In genomic region chr5:64102717-64103075, GRCm38 (mm10) we compare ENCODE assay signal across 12 mouse cellular contexts. TPM values are rescaled to one million over a fixed set of nuclear protein-coding genes. Genes with fewer than 3 reads are reported as not detected.
DNase-seq lines count a peak whose midpoint lies in the region; ATAC-seq and TF ChIP-seq lines count a peak whose summit lies in the region.
"Had no signal": no experiment of that assay in that cellular context is flagged by ENCODE, and none has a peak within 500 bp of the region (broad histone marks: within the 10 kb centered on the region; RNA-seq: fewer than 3 reads in every experiment).

No protein-coding gene starts in this region.

- peaks cover 9% of the 10 kb centered on the region; the same call in 1 of the 2 replicates for H3K36me3 ChIP-seq in lung, postnatal 0 days (ENCODE audit: insufficient read depth, low read length)
- H3K36me3 ChIP-seq in heart, adult 2 months (ENCODE audit: control insufficient read depth, insufficient read depth, low read length): no peaks in the 10 kb centered on the region

- H3K4me1 ChIP-seq in lung, postnatal 0 days (ENCODE audit: insufficient read depth, low read depth, low read length): no peaks in the 10 kb centered on the region
- H3K4me1 ChIP-seq in heart, adult 2 months (ENCODE audit: control insufficient read depth, insufficient read depth, low read length): no peaks in the 10 kb centered on the region
- H3K4me1 ChIP-seq: limb, embryonic 10.5 days had no signal

- WGBS in lung, postnatal 0 days: 63% methylated on average over 7 of the region's 7 CpGs
- 60% methylated on average over 7 of the region's 7 CpGs for WGBS in heart, adult 2 months

- H3K9ac ChIP-seq in lung, postnatal 0 days (replicated peaks; ENCODE audit: low read depth): no peak overlapping the region
- H3K9ac ChIP-seq in heart, adult 2 months (ENCODE audit: low read depth, low read length): no peak overlapping the region

- no peak for DNase-seq in lung, postnatal 0 days (ENCODE audit: low spot score)
- DNase-seq in lung, postnatal 36 days: no peak
- DNase-seq in induced T-regulatory cell, adult 2 months (ENCODE audit: low read depth): peak; percentile 59
- DNase-seq in thymus, postnatal 4 days: peak; percentile 32
- DNase-seq in heart, adult 2 months: no peak
- DNase-seq in layer of hippocampus, postnatal 25 days (ENCODE audit: extremely low spot score in 1 of 2, low spot score in 1 of 2): no peak
- no peak for DNase-seq in left cerebral cortex, adult 18-20 months (ENCODE audit: low spot score in 2 of 2)
- DNase-seq: cerebellum, postnatal 14 days; kidney, adult 18-20 months had no signal

- no peak overlapping the region for H3K4me2 ChIP-seq in lung, postnatal 0 days (replicated peaks; ENCODE audit: low read depth, low read length)

- intact Hi-C loops in heart, adult 2 months (cut with DNase I): no loop called here

- TF ChIP-seq EP300 in lung, postnatal 0 days (IDR thresholded peaks at IDR 0.05): no peak
- TF ChIP-seq EP300 in heart, adult 2 months (IDR thresholded peaks at IDR 0.05; ENCODE audit: insufficient read depth, low read depth, low read length): no peak

- TF ChIP-seq POLR2A in heart, adult 2 months (IDR thresholded peaks at IDR 0.05; ENCODE audit: insufficient read depth, low read depth, low read length): no peak

- H3K27me3 ChIP-seq in lung, postnatal 0 days (replicated peaks; ENCODE audit: insufficient read depth, low read length): no peaks in the 10 kb centered on the region
- no peaks in the 10 kb centered on the region for H3K27me3 ChIP-seq in heart, adult 2 months (ENCODE audit: control insufficient read depth, insufficient read depth, low read length)

- ATAC-seq in lung, postnatal 0 days: peak; percentile 9; the same call in 1 of the 2 replicates
- ATAC-seq in megakaryocyte progenitor cell, adult 5-6 weeks (replicated peaks; ENCODE audit: poor library complexity): peak; percentile 83

- H3K4me3 ChIP-seq in lung, postnatal 0 days (ENCODE audit: low read depth, low read length): no peak overlapping the region
- no peak overlapping the region for H3K4me3 ChIP-seq in heart, adult 2 months
- H3K4me3 ChIP-seq: hindbrain, embryonic 10.5 days; limb, embryonic 10.5 days had no signal

- no peak for TF ChIP-seq CTCF in lung, postnatal 0 days (IDR thresholded peaks at IDR 0.05)
- no peak for TF ChIP-seq CTCF in heart, adult 2 months (IDR thresholded peaks at IDR 0.05)

- no peaks in the 10 kb centered on the region for H3K79me2 ChIP-seq in heart, adult 2 months (replicated peaks; ENCODE audit: control insufficient read depth, insufficient read depth, low read length)

- no peak overlapping the region for H3K27ac ChIP-seq in lung, postnatal 0 days (ENCODE audit: low read length)
- no peak overlapping the region for H3K27ac ChIP-seq in heart, adult 2 months
- H3K27ac ChIP-seq: hindbrain, embryonic 10.5 days; limb, embryonic 10.5 days had no signal

- no peaks in the 10 kb centered on the region for H3K9me3 ChIP-seq in lung, postnatal 0 days (ENCODE audit: low read length)
- H3K9me3 ChIP-seq: hindbrain, embryonic 10.5 days; limb, embryonic 10.5 days had no signal

RNA-seq across cellular contexts. Expression of gene Pgm2, which starts 9.9 kb away (rescaled TPM):
- polyA plus RNA-seq in lung, postnatal 0 days (2015; fragmentation: Nextera tagmentation; extraction: Ambion mirVana): 27.0 and 28.3 TPM in 2 replicates
- 40.1 and 40.7 TPM in 2 replicates for total RNA-seq in megakaryocyte progenitor cell, adult 5-6 weeks (2015)
- total RNA-seq in megakaryocyte progenitor cell, adult 5-6 weeks (2017): 32.9 and 35.2 TPM in 2 replicates
- total RNA-seq in heart, adult 2 months (2021): 1 to 10 TPM; 5.4 to 6.4 TPM
- 3.4 and 5.6 TPM in 2 replicates for polyA plus RNA-seq in heart, adult 2 months (2012; rRNA removed)
- 10 to 100 TPM; 10.8 to 11.4 TPM for total RNA-seq in layer of hippocampus, postnatal 25 days (2021)
- 10 to 100 TPM in 1 of 2 experiments, 1 to 10 TPM in 1; 9.7 to 12.4 TPM for total RNA-seq in left cerebral cortex, adult 18-20 months (2021)

RNA-seq across cellular contexts. Expression of gene Tbc1d1, which starts 53.4 kb away (rescaled TPM):
- 15.3 and 18.0 TPM in 2 replicates for polyA plus RNA-seq in lung, postnatal 0 days (2015; fragmentation: Nextera tagmentation; extraction: Ambion mirVana)
- 16.7 and 17.6 TPM in 2 replicates for total RNA-seq in megakaryocyte progenitor cell, adult 5-6 weeks (2015)
- total RNA-seq in megakaryocyte progenitor cell, adult 5-6 weeks (2017): 31.0 and 31.7 TPM in 2 replicates
- 10 to 100 TPM; 13.2 to 13.6 TPM for total RNA-seq in heart, adult 2 months (2021)
- polyA plus RNA-seq in heart, adult 2 months (2012; rRNA removed): 22.1 and 28.6 TPM in 2 replicates
- total RNA-seq in layer of hippocampus, postnatal 25 days (2021): 10 to 100 TPM; 26.9 to 32.4 TPM
- total RNA-seq in left cerebral cortex, adult 18-20 months (2021): 10 to 100 TPM; 22.3 to 26.1 TPM

Comparison
In these comparisons a context has a peak if more than half of its experiments do, and no peak if none do; other contexts are left out.
1. DNase-seq: peak in induced T-regulatory cell, adult 2 months (single experiment) and thymus, postnatal 4 days (single experiment); none in lung, postnatal 0 days (single experiment), lung, postnatal 36 days (single experiment), heart, adult 2 months (0 of 2), layer of hippocampus, postnatal 25 days (0 of 2) and left cerebral cortex, adult 18-20 months (0 of 2).